ENCODE assay signal across 8 mouse cellular contexts in the genomic region with DNA sequence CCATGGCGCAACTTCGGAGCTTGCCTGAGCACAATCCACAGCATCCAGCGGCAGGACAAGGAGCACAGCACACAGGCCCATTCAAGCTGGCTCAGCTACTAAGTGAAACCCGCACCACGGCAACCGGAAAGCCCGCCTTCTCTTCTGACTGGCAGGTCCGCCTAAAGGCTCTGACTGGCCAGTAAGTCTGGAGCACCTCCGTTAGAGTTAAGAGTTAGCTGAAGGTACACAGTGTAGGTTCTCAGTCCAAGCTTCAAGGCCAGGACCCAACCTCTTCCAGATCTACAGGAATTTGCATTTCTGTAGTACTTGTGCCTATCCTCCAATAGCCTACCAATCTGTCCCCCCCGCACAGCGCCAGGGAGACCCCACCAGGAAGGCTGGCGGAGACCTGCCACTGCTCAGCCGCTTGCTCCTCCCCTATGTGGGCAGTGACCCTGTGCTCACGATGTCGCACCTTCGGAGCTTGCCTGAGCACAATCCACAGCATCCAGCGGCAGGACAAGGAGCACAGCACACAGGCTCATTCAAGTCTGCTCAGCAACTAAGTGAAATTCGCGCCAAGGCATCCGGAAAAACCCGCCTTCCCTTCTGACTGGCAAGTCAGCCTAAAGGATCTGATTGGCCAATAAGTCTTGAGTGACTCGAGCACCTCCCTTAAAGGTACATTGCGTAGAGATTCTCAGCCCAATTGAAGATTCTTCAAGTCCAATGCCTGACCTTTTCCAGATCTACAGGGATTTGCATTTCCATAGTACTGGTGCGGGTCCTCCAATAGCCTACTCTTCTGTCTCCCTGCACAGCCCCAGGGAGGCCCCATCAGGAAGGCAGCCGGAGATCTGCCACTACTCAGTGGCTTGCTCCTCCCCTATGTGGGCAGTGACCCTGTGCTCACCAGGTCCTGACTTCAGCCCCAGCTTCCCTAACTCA. TPM values are rescaled to one million over a fixed set of nuclear protein-coding genes. Genes with fewer than 3 reads are reported as not detected.
DNase-seq lines count a peak whose midpoint lies in the region; ATAC-seq and TF ChIP-seq lines count a peak whose summit lies in the region.
"Not testable (repeated sequence)": the region's sequence is repeated elsewhere in the genome, so short reads cannot be mapped to it uniquely, and the experiment has no call there.

A gene (minus strand): TSS at position 562 of the 930 bp plus-strand sequence.

- not testable (repeated sequence) for H3K9me3 ChIP-seq in megakaryocyte, embryonic 14.5 days

- peak; percentile 97 for ATAC-seq in activated CD4-positive, CD25-positive, alpha-beta regulatory T cell, adult 4 months

- peak; percentile 34; the same call in 1 of the 2 replicates for TF ChIP-seq POLR2A in cortical plate, adult 2 months (IDR thresholded peaks at IDR 0.05; ENCODE audit: extremely low read depth, insufficient read depth, low read length)

- DNase-seq in gastrocnemius, adult 8-10 months (ENCODE audit: low spot score in 2 of 2), result peak; percentile 63 to 70
- peak; percentile 41 for DNase-seq in hindlimb bud, embryonic 11.5 days (ENCODE audit: extremely low spot score, low read depth, low spot score)
- DNase-seq in left cerebral cortex, adult 8-10 months (ENCODE audit: low spot score in 2 of 2), result peak; percentile 49 to 67
- DNase-seq in right cerebral cortex, postnatal 10 days (ENCODE audit: low spot score in 2 of 2), result peak; percentile 87 to 91
- peak; percentile 76 for DNase-seq in urinary bladder, postnatal 25 days (ENCODE audit: low spot score)

- not testable (repeated sequence) for H3K27ac ChIP-seq in cortical plate, adult 2 months (ENCODE audit: insufficient read depth, low read length)

- H3K4me3 ChIP-seq in cortical plate, adult 2 months (ENCODE audit: insufficient read depth, low read length), result peak within 1 kb of the TSS; percentile 78
- H3K4me3 ChIP-seq in megakaryocyte, embryonic 14.5 days (replicated peaks), result peak within 1 kb of the TSS; percentile 91

- TF ChIP-seq CTCF in cortical plate, adult 2 months (IDR thresholded peaks at IDR 0.05; ENCODE audit: extremely low read depth, insufficient read depth, low read length), result not testable (repeated sequence)

- H3K4me1 ChIP-seq in cortical plate, adult 2 months (ENCODE audit: control insufficient read depth, insufficient read depth, low read length), result not testable (repeated sequence)
- H3K4me1 ChIP-seq in megakaryocyte, embryonic 14.5 days, result peaks cover 17% of the 10 kb centered on the region; the same call in 1 of the 2 replicates

- H3K36me3 ChIP-seq in megakaryocyte, embryonic 14.5 days (replicated peaks; ENCODE audit: low read length), result not testable (repeated sequence)

- H3K27me3 ChIP-seq in megakaryocyte, embryonic 14.5 days (replicated peaks), result not testable (repeated sequence)

RNA-seq across cellular contexts. Expression of the gene that starts here (rescaled TPM):
- 10 to 100 TPM in 1 of 2 experiments, 1 to 10 TPM in 1; 7.7 to 11.6 TPM for polyA plus RNA-seq in activated CD4-positive, CD25-positive, alpha-beta regulatory T cell, adult 4 months (2017; shearing (Covaris generic))
- 3.2 and 4.6 TPM in 2 replicates for polyA plus RNA-seq in cortical plate, adult 2 months (2012; rRNA removed)
- 1 to 10 TPM; 1.6 to 3.4 (median 2.1) TPM for total RNA-seq in gastrocnemius, adult 8-10 months (2022)
- total RNA-seq in left cerebral cortex, adult 8-10 months (2022), result 1 to 10 TPM; 6.0 to 6.3 (median 6.3) TPM
- polyA plus RNA-seq in megakaryocyte, embryonic 14.5 days (2012; ENCODE audit: insufficient read depth, low replicate concordance), result 0.08 TPM in 1 of 2 replicates, not detected in the other
